Mouse (Mus musculus) G1E (cell line): Measurements from ENCODE around the gene Hist1h2ad. TPM values are rescaled to one million over a fixed set of nuclear protein-coding genes. Genes with fewer than 3 reads are reported as not detected.
A peak's percentile ranks its signal among the peaks of the same experiment; 100 is the strongest.
"Not testable (repeated sequence)": the region's sequence is repeated elsewhere in the genome, so short reads cannot be mapped to it uniquely, and the experiment has no call there.

Experiments
- ATAC-seq: 2 replicates; pipeline ENCODE4 v1.8.0; 2016; ENCODE audit warnings: mild to moderate bottlenecking; ENCODE audit not compliant: insufficient number of reproducible peaks, poor library complexity, low FRiP score, severe bottlenecking; ENCODE audit errors: extremely low read depth
- DNase-seq: peaks from one replicate; pipeline ENCODE4 v3.0.0; 2012; ENCODE audit warnings: low spot score
- H3K27me3 ChIP-seq: 2 replicates; pipeline ENCODE4 v1.6.1; 2012; ENCODE audit warnings: mild to moderate bottlenecking, low read length, inconsistent platforms; ENCODE audit not compliant: insufficient read depth
- H3K36me3 ChIP-seq: replicated peaks from 2 replicates; pipeline ENCODE3; 2012; ENCODE audit warnings: mild to moderate bottlenecking, inconsistent platforms
- H3K4me1 ChIP-seq: 2 replicates; pipeline ENCODE4 v1.6.1; 2012; ENCODE audit warnings: low read depth, low read length, inconsistent platforms, mixed read lengths; ENCODE audit not compliant: insufficient read depth
- H3K4me3 ChIP-seq: 2 replicates; pipeline ENCODE4 v1.5.1; 2012; ENCODE audit warnings: low read depth, mild to moderate bottlenecking, inconsistent platforms, low read length, moderate library complexity, mixed read lengths
- H3K9me3 ChIP-seq: replicated peaks from 2 replicates; pipeline ENCODE4 v1.6.1; 2012; ENCODE audit warnings: inconsistent platforms
- CTCF ChIP-seq: IDR thresholded peaks from 2 replicates; pipeline ENCODE4 v1.5.1; 2012; ENCODE audit warnings: low read depth, low read length, inconsistent platforms, mixed read lengths
- GATA1 ChIP-seq: IDR thresholded peaks from 2 replicates; pipeline ENCODE4 v1.6.1; 2012; ENCODE audit warnings: borderline replicate concordance, low read length, inconsistent platforms, mixed read lengths
- GATA2 ChIP-seq: IDR thresholded peaks from 2 replicates; pipeline ENCODE4 v1.6.1; 2012; ENCODE audit warnings: low read depth, low read length, inconsistent platforms, borderline replicate concordance
- POLR2AphosphoS5 ChIP-seq: IDR thresholded peaks from 2 replicates; pipeline ENCODE4 v1.6.1; 2012; ENCODE audit warnings: low read depth, low read length, inconsistent platforms; ENCODE audit not compliant: insufficient replicate concordance
- TAL1 ChIP-seq: conservative IDR thresholded peaks from 2 replicates; pipeline ENCODE4 v1.6.1; 2012; ENCODE audit warnings: low read depth, low read length, inconsistent platforms, mixed read lengths
- polyA plus RNA-seq: library from polyadenylated mRNA; stranded (reverse); fragments of >175 nt; gene quantifications from 2 replicates; pipeline ENCODE4 v1.2.3, GENCODE M21; 2012
- total RNA-seq, 2 experiments: library from RNA; stranded (forward) in 1 of 2; stranded (reverse) in 1 of 2; fragments of 200-1000 nt in 1 of 2; fragments of >200 nt in 1 of 2; fragmentation: Nextera tagmentation in 1 of 2; gene quantifications; 2 replicates each; pipeline ENCODE4 v1.2.3; 2014 to 2017

The Hist1h2ad gene
- total RNA-seq (2014; fragmentation: Nextera tagmentation) (5.3 and 7.3 TPM in 2 replicates), total RNA-seq (2017) (491 and 756 TPM in 2 replicates), polyA plus RNA-seq (2.3 and 7.4 TPM in 2 replicates)

GRCm38 (mm10) chr13:23573898-23574524, at the start of gene Hist1h2ad, which contains the start of gene Hist1h2bf:
Gene Hist1h2ad, plus strand, starts transcription at chr13:23574381.
Gene Hist1h2bf, minus strand, starts transcription at chr13:23574196.
- H3K4me3 ChIP-seq: peak within 1 kb of the TSS; percentile 64; the same call in 1 of the 2 replicates
- H3K36me3 ChIP-seq, H3K27me3 ChIP-seq, H3K9me3 ChIP-seq: not testable (repeated sequence)
- H3K4me1 ChIP-seq: peaks cover 23% of the 10 kb centered on the region
- peak; percentile 70 for DNase-seq
- ATAC-seq: peak; percentile 70

GRCm38 (mm10) chr13:23524654-23525053, 49.5 kb upstream of the Hist1h2ad start:
- H3K36me3 ChIP-seq: no peaks in the 10 kb centered on the region
- peaks cover 59% of the 10 kb centered on the region for H3K4me1 ChIP-seq
- H3K4me3 ChIP-seq: no peak overlapping the region; the same call in 1 of the 2 replicates
- TF ChIP-seq GATA2 (no peak), POLR2AphosphoS5 (no peak), CTCF (peak; percentile 84), TAL1 (no peak)
- no peaks in the 10 kb centered on the region for H3K27me3 ChIP-seq
- no peaks in the 10 kb centered on the region for H3K9me3 ChIP-seq
- ATAC-seq (peak; percentile 45), DNase-seq (no peak)

GRCm38 (mm10) chr13:23525901-23526300, 48.3 kb upstream of the Hist1h2ad start:
- H3K4me1 ChIP-seq: peaks cover 47% of the 10 kb centered on the region
- ATAC-seq: no peak
- TF ChIP-seq CTCF (no peak), GATA2 (no peak), TAL1 (no peak), GATA1 (no peak), POLR2AphosphoS5 (no peak)
- no peak for DNase-seq
- H3K36me3 ChIP-seq: no peaks in the 10 kb centered on the region
- H3K4me3 ChIP-seq: peak overlapping the region; percentile 30; the same call in 1 of the 2 replicates
- H3K27me3 ChIP-seq: no peaks in the 10 kb centered on the region
- no peaks in the 10 kb centered on the region for H3K9me3 ChIP-seq

DNA sequence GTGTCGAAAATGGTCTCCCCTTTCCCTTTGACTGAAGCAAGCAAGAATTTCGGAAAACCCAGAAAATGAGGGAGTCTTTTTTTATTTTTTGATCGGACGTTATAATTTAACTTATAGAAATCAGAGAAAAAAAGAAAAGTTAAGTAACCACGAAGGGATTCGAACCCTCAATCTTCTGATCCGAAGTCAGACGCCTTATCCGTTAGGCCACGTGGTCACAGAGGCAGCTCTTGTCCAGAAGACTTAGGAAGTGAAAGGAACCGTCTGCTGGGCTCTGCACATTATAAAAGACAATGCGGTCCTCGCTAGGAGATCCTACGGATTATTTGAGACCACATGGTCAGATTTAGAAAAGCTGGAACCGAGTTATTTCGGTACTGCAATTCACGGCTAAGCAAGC, 47.9 kb upstream of the Hist1h2ad start:
- peaks cover 44% of the 10 kb centered on the region for H3K4me1 ChIP-seq
- H3K9me3 ChIP-seq: no peaks in the 10 kb centered on the region
- DNase-seq (no peak), ATAC-seq (no peak)
- no peaks in the 10 kb centered on the region for H3K27me3 ChIP-seq
- TF ChIP-seq CTCF (no peak), GATA2 (no peak), POLR2AphosphoS5 (no peak), TAL1 (no peak), GATA1 (no peak)
- H3K4me3 ChIP-seq: peak overlapping the region; percentile 52; the same call in 1 of the 2 replicates
- H3K36me3 ChIP-seq: no peaks in the 10 kb centered on the region

DNA sequence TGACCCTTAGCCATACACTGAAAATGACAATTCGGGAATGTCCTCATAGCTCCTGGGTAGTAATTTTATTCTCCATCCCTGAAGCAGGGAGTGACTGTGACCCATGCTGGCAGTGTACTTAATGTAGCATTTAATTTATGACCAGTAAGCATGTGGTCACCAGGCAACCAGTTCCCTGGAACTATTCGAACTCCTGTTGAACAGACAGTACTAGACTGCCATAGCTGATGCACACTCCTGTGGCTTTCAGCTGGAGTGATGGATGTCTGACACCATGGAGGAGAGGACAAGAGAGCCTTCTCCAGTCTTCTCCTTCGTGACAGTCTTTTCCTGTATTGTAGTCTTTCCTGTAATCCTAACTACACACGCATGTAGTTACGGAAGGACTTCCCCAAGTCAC, 45.2 kb upstream of the Hist1h2ad start:
- H3K4me1 ChIP-seq: peaks cover 44% of the 10 kb centered on the region
- TF ChIP-seq TAL1: no peak
- no peak for TF ChIP-seq POLR2AphosphoS5

GRCm38 (mm10) chr13:23529480-23530165, 44.6 kb upstream of the Hist1h2ad start:
- DNase-seq: no peak
- no peaks in the 10 kb centered on the region for H3K9me3 ChIP-seq
- no peak for ATAC-seq
- TF ChIP-seq CTCF (no peak), TAL1 (no peak)
- H3K36me3 ChIP-seq: no peaks in the 10 kb centered on the region
- peak overlapping the region; percentile 35; the same call in 1 of the 2 replicates for H3K4me3 ChIP-seq
- H3K4me1 ChIP-seq: peaks cover 40% of the 10 kb centered on the region
- H3K27me3 ChIP-seq: no peaks in the 10 kb centered on the region

More for the DNA sequence above, 45.2 kb upstream of the Hist1h2ad start:
- Histone ChIP-seq H3K9me3 (no peaks in the 10 kb centered on the region), H3K36me3 (no peaks in the 10 kb centered on the region), H3K27me3 (no peaks in the 10 kb centered on the region), H3K4me3 (no peak overlapping the region)
- ATAC-seq (no peak), DNase-seq (no peak)
